Mouse (Mus musculus): ENCODE data around the gene Pappa2. TPM values are rescaled to one million over a fixed set of nuclear protein-coding genes. Genes with fewer than 3 reads are reported as not detected.
A peak's percentile ranks its signal among the peaks of the same experiment; 100 is the strongest.

Pappa2 gene
- polyA plus RNA-seq (2015; fragmentation: Nextera tagmentation; extraction: Ambion mirVana), result 2.1 and 2.4 TPM in 2 replicates

DNA sequence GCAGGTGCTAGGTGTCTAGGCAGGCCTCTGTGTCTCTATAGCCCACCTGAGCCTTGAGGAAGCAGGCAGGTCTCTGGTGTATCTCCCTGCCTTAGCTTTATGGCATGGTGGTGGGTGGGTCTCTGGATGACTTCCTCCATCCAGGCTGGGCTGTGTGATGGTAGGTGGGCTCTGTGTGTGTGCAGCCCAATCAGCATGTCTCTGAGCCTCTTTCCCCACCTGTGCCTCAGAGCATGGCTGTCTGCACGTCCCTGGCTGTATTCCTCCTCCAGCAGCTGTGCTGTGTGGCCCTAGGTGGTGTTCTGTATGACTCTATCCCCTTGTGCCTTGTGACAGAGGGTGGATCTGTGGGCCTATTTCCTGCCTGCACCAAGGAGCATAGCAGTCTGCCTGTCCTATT, at the start of gene Pappa2:
Gene Pappa2 (minus strand): TSS at position 101 of the 400 bp plus-strand sequence.
- Histone ChIP-seq H3K4me1 (replicated peaks; ENCODE audit: insufficient read depth, low read length) (no peaks in the 10 kb centered on the region), H3K27me3 (ENCODE audit: insufficient read depth, low read length) (no peaks in the 10 kb centered on the region), H3K27ac (no peak within 1 kb of the TSS), H3K4me3 (replicated peaks; ENCODE audit: low read depth, low read length) (no peak within 1 kb of the TSS), H3K9ac (ENCODE audit: low read depth, low read length) (no peak within 1 kb of the TSS), H3K36me3 (ENCODE audit: insufficient read depth, low read length) (no peaks in the 10 kb centered on the region), H3K4me2 (ENCODE audit: low read length) (no peak within 1 kb of the TSS), H3K9me3 (replicated peaks; ENCODE audit: low read length) (no peaks in the 10 kb centered on the region)
- ATAC-seq (replicated peaks; ENCODE audit: low FRiP score, low read depth) (no peak), DNase-seq (ENCODE audit: low spot score) (no peak)
- 68% methylated on average over 1 of the region's 1 CpGs for WGBS
- TF ChIP-seq CTCF (IDR thresholded peaks at IDR 0.05; ENCODE audit: low read depth), result no peak

DNA sequence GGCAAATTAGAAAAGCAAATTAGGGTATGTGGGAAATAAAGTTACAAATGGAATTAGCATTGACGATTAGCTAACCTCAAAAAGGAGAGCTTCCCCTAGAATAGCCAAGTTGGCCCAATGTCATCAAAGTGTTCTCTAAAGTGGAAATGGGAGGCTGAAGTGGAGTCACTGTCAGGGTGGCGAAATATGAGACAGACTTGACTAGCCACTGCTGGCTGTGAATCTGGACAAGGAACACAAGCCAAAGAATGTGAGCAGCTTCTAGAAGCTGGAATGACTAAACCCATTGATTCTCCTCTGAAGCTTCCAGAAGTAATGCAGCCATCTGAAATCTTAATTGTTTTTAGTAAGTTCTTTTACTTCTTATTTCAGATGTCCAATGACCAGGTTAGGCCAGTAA, 48.8 kb upstream of the Pappa2 start:
- Histone ChIP-seq H3K36me3 (ENCODE audit: insufficient read depth, low read length) (no peaks in the 10 kb centered on the region), H3K27ac (no peak overlapping the region), H3K4me3 (replicated peaks; ENCODE audit: low read depth, low read length) (no peak overlapping the region), H3K4me2 (ENCODE audit: low read length) (no peak overlapping the region), H3K9ac (ENCODE audit: low read depth, low read length) (no peak overlapping the region), H3K27me3 (ENCODE audit: insufficient read depth, low read length) (no peaks in the 10 kb centered on the region), H3K9me3 (replicated peaks; ENCODE audit: low read length) (no peaks in the 10 kb centered on the region), H3K4me1 (replicated peaks; ENCODE audit: insufficient read depth, low read length) (no peaks in the 10 kb centered on the region)
- WGBS, result 75% methylated on average over 2 of the region's 2 CpGs
- ATAC-seq (replicated peaks; ENCODE audit: low FRiP score, low read depth) (no peak), DNase-seq (ENCODE audit: low spot score) (no peak)
- no peak for TF ChIP-seq CTCF (IDR thresholded peaks at IDR 0.05; ENCODE audit: low read depth)

DNA sequence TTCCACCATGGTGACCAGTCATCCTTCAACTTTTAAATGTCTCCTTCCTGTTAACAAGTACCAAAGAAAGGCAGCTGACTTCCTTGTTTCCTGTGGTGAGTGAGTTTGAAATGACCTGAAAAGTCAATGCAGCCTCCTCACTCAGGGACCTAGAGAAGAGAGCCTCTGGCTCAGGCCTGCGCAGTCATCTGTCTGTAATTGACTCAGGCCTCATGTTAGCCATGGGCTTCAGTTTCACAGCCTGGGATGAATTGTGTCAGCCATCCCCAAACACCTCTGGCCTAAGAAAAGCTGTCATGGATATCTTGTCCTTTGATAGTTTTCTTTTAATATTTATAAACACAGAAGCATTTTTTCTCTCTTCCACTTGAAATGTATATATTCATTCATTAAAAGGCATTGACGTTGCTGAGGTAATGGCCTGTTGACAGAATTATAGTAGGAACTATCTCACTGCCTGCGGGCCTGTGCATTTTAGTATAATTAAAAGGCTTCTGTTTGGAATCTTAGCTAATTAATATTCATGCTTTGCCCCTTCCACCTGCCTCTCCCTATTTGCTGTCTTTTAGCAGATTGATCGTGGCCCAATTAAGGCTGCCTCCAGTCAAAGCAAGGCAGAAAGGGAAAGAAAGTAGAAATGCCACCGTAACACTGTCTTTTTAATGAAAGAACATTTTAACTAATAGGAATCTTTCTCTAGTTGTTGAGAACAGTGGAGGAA, 34.8 kb upstream of the Pappa2 start:
- Histone ChIP-seq H3K4me2 (ENCODE audit: low read length) (no peak overlapping the region), H3K4me3 (replicated peaks; ENCODE audit: low read depth, low read length) (no peak overlapping the region), H3K9ac (ENCODE audit: low read depth, low read length) (no peak overlapping the region), H3K9me3 (replicated peaks; ENCODE audit: low read length) (no peaks in the 10 kb centered on the region; the same call in 1 of the 2 replicates), H3K4me1 (replicated peaks; ENCODE audit: insufficient read depth, low read length) (no peaks in the 10 kb centered on the region), H3K27ac (no peak overlapping the region), H3K27me3 (ENCODE audit: insufficient read depth, low read length) (no peaks in the 10 kb centered on the region), H3K36me3 (ENCODE audit: insufficient read depth, low read length) (no peaks in the 10 kb centered on the region)
- DNase-seq (ENCODE audit: low spot score), result no peak
- ATAC-seq (replicated peaks; ENCODE audit: low FRiP score, low read depth), result no peak
- WGBS, result 87% methylated on average over 5 of the region's 5 CpGs
- no peak for TF ChIP-seq CTCF (IDR thresholded peaks at IDR 0.05; ENCODE audit: low read depth)

GRCm38 (mm10) chr1:158987042-158987441, 6.8 kb upstream of the Pappa2 start:
- no peaks in the 10 kb centered on the region for H3K4me1 ChIP-seq (replicated peaks; ENCODE audit: insufficient read depth, low read length)
- H3K27me3 ChIP-seq (ENCODE audit: insufficient read depth, low read length), result no peaks in the 10 kb centered on the region
- no peak for ATAC-seq (replicated peaks; ENCODE audit: low FRiP score, low read depth)
- no peak for DNase-seq (ENCODE audit: low spot score)
- no peak for TF ChIP-seq CTCF (IDR thresholded peaks at IDR 0.05; ENCODE audit: low read depth)
- no peaks in the 10 kb centered on the region for H3K9me3 ChIP-seq (replicated peaks; ENCODE audit: low read length)
- WGBS, result 71% methylated on average over 3 of the region's 3 CpGs
- no peak overlapping the region for H3K4me2 ChIP-seq (ENCODE audit: low read length)
- H3K27ac ChIP-seq, result no peak overlapping the region
- no peak overlapping the region for H3K4me3 ChIP-seq (replicated peaks; ENCODE audit: low read depth, low read length)
- H3K9ac ChIP-seq (ENCODE audit: low read depth, low read length), result no peak overlapping the region
- H3K36me3 ChIP-seq (ENCODE audit: insufficient read depth, low read length), result no peaks in the 10 kb centered on the region

DNA sequence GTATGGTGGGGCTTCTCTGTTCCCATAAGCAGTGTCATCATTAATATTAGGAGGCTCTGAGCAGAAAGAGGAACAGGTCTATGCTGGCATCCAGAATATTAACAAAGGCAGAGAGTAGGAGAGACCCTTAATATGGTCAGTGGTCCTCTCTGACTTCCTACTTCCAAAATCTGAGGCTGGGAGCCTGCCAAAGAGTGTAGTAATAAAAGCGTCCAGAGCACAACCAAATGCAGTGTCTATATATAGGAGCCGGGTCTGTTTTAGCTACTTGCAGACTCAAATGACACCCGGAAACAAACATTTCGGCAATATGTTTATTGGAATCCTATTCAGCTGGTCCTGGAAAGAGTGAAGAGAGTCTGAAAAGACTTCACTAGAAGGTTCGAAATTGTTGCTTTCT, 17.9 kb downstream of the Pappa2 start:
- 56% methylated on average over 5 of the region's 5 CpGs for WGBS
- Histone ChIP-seq H3K27me3 (ENCODE audit: insufficient read depth, low read length) (no peaks in the 10 kb centered on the region), H3K9ac (ENCODE audit: low read depth, low read length) (no peak overlapping the region), H3K4me1 (replicated peaks; ENCODE audit: insufficient read depth, low read length) (no peaks in the 10 kb centered on the region; the same call in 1 of the 2 replicates), H3K36me3 (ENCODE audit: insufficient read depth, low read length) (no peaks in the 10 kb centered on the region), H3K4me2 (ENCODE audit: low read length) (no peak overlapping the region), H3K27ac (no peak overlapping the region), H3K4me3 (replicated peaks; ENCODE audit: low read depth, low read length) (no peak overlapping the region), H3K9me3 (replicated peaks; ENCODE audit: low read length) (no peaks in the 10 kb centered on the region)
- no peak for TF ChIP-seq CTCF (IDR thresholded peaks at IDR 0.05; ENCODE audit: low read depth)
- ATAC-seq (replicated peaks; ENCODE audit: low FRiP score, low read depth) (no peak), DNase-seq (ENCODE audit: low spot score) (peak; percentile 53)

DNA sequence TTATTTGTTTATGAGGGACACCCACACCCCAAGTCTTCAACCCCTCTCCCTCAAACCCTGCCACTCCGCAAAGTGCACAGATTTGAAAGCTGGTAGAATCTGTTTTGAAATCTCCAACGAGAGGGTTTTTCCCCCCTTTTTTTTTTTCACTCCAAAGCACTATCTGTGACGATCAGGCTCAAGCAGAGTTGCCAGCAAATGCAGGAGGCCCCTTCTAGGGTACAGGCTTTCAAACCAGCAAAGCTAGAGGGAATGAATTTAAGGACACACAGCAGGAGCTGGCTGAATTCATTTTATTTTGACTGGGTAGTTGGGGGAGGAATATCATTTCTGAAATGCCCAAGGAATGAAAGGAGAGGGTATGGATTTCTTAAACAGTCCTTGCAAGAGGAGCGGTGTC, 19.3 kb downstream of the Pappa2 start:
- TF ChIP-seq CTCF (IDR thresholded peaks at IDR 0.05; ENCODE audit: low read depth), result no peak
- no peak overlapping the region for H3K9ac ChIP-seq (ENCODE audit: low read depth, low read length)
- DNase-seq (ENCODE audit: low spot score) (peak; percentile 37), ATAC-seq (replicated peaks; ENCODE audit: low FRiP score, low read depth) (no peak)
- WGBS, result 34% methylated on average over 4 of the region's 4 CpGs
- H3K9me3 ChIP-seq (replicated peaks; ENCODE audit: low read length), result no peaks in the 10 kb centered on the region
- no peaks in the 10 kb centered on the region for H3K36me3 ChIP-seq (ENCODE audit: insufficient read depth, low read length)
- H3K27me3 ChIP-seq (ENCODE audit: insufficient read depth, low read length), result no peaks in the 10 kb centered on the region
- H3K4me3 ChIP-seq (replicated peaks; ENCODE audit: low read depth, low read length), result no peak overlapping the region
- no peak overlapping the region for H3K27ac ChIP-seq
- H3K4me1 ChIP-seq (replicated peaks; ENCODE audit: insufficient read depth, low read length), result no peaks in the 10 kb centered on the region; the same call in 1 of the 2 replicates
- peak overlapping the region; percentile 36; the same call in 1 of the 2 replicates for H3K4me2 ChIP-seq (ENCODE audit: low read length)

Data from kidney, postnatal 0 days (tissue).